Mouse (Mus musculus): ENCODE measurements around the gene Tor2a. TPM values are rescaled to one million over a fixed set of nuclear protein-coding genes. Genes with fewer than 3 reads are reported as not detected.

Gene Tor2a
- polyA plus RNA-seq (2015; fragmentation: Nextera tagmentation; extraction: Ambion mirVana) = 38.1 and 39.5 TPM in 2 replicates

GRCm38 (mm10) chr2:32757056-32757845 is at the start of gene Tor2a:
Tor2a (plus strand) TSS chr2:32757234.

GRCm38 (mm10) chr2:32712934-32713817 is 43.9 kb upstream of the Tor2a start, which contains the start of gene Cdk9:
Cdk9 (minus strand) TSS chr2:32713076.

GRCm38 (mm10) chr2:32720681-32721229 is 36.3 kb upstream of the Tor2a start, which contains the start of gene Sh2d3c:
Sh2d3c (plus strand) TSS chr2:32721055.

GRCm38 (mm10) chr2:32740916-32741272 is 16.1 kb upstream of the Tor2a start, which contains the start of gene 6330409D20Rik:
6330409D20Rik (minus strand) TSS chr2:32741016.

GRCm38 (mm10) chr2:32775359-32776074 is 18.5 kb downstream of the Tor2a start, which contains the start of the genes Ttc16 and Ptrh1:
Ttc16 (minus strand) TSS chr2:32775633.
Ptrh1 (plus strand) TSS chr2:32775786.

GRCm38 (mm10) chr2:32784048-32784681 is 27.1 kb downstream of the Tor2a start, which contains the start of gene Cfap157:
Cfap157 (minus strand) TSS chr2:32784428.

MicroRNAs within 50 kb of the gene (microRNA counts, 519-probe panel; counts per million panel counts)
- microRNA mmu-miR-2861 = not detected

Small RNA genes within 50 kb of the gene (microRNA-seq; reads per million reads assigned to microRNA genes)
- gene Mir2861 (not detected), gene Mir3960 (not detected)

Other genes with a start within 250 kb of the Tor2a start
- gene Fam102a, start 221.9 kb upstream of the Tor2a start, polyA plus RNA-seq (2015; fragmentation: Nextera tagmentation; extraction: Ambion mirVana) = 5.9 and 7.0 TPM in 2 replicates
- 78.8 and 88.0 TPM in 2 replicates for gene Dpm2, start 186.4 kb upstream of the Tor2a start, polyA plus RNA-seq (2015; fragmentation: Nextera tagmentation; extraction: Ambion mirVana)
- not detected in 2 replicates for gene Pip5kl1, start 182.4 kb upstream of the Tor2a start, polyA plus RNA-seq (2015; fragmentation: Nextera tagmentation; extraction: Ambion mirVana)
- not detected in 2 replicates for gene 9430097D07Rik, start 181.6 kb upstream of the Tor2a start, polyA plus RNA-seq (2015; fragmentation: Nextera tagmentation; extraction: Ambion mirVana)
- gene St6galnac4, start 170.1 kb upstream of the Tor2a start, polyA plus RNA-seq (2015; fragmentation: Nextera tagmentation; extraction: Ambion mirVana) = 8.2 and 10.1 TPM in 2 replicates
- 19.0 and 19.1 TPM in 2 replicates for gene St6galnac6, start 157.5 kb upstream of the Tor2a start, polyA plus RNA-seq (2015; fragmentation: Nextera tagmentation; extraction: Ambion mirVana)
- 50.9 and 51.6 TPM in 2 replicates for gene Ak1, start 135.5 kb upstream of the Tor2a start, polyA plus RNA-seq (2015; fragmentation: Nextera tagmentation; extraction: Ambion mirVana)
- 37.8 and 40.2 TPM in 2 replicates for gene Eng, start 110.6 kb upstream of the Tor2a start, polyA plus RNA-seq (2015; fragmentation: Nextera tagmentation; extraction: Ambion mirVana)
- gene Fpgs, start 53.1 kb upstream of the Tor2a start, polyA plus RNA-seq (2015; fragmentation: Nextera tagmentation; extraction: Ambion mirVana) = 20.7 and 22.6 TPM in 2 replicates
- gene Cdk9, start 44.2 kb upstream of the Tor2a start, polyA plus RNA-seq (2015; fragmentation: Nextera tagmentation; extraction: Ambion mirVana) = 52.3 and 52.9 TPM in 2 replicates
- 6.2 and 6.9 TPM in 2 replicates for gene Sh2d3c, start 36.2 kb upstream of the Tor2a start, polyA plus RNA-seq (2015; fragmentation: Nextera tagmentation; extraction: Ambion mirVana)
- not detected in 2 replicates for gene 6330409D20Rik, start 16.2 kb upstream of the Tor2a start, polyA plus RNA-seq (2015; fragmentation: Nextera tagmentation; extraction: Ambion mirVana)
- gene Ttc16, start 18.4 kb downstream of the Tor2a start, polyA plus RNA-seq (2015; fragmentation: Nextera tagmentation; extraction: Ambion mirVana) = 0.06 TPM in 1 of 2 replicates, not detected in the other
- gene Ptrh1, start 18.6 kb downstream of the Tor2a start, polyA plus RNA-seq (2015; fragmentation: Nextera tagmentation; extraction: Ambion mirVana) = 6.1 and 7.4 TPM in 2 replicates
- 1.4 and 2.1 TPM in 2 replicates for gene Cfap157, start 27.2 kb downstream of the Tor2a start, polyA plus RNA-seq (2015; fragmentation: Nextera tagmentation; extraction: Ambion mirVana)
- 10.5 and 14.1 TPM in 2 replicates for gene Stxbp1, start 90.0 kb downstream of the Tor2a start, polyA plus RNA-seq (2015; fragmentation: Nextera tagmentation; extraction: Ambion mirVana)
- 94.2 and 94.5 TPM in 2 replicates for gene Fam129b, start 118.9 kb downstream of the Tor2a start, polyA plus RNA-seq (2015; fragmentation: Nextera tagmentation; extraction: Ambion mirVana)
- gene Rpl12, start 204.3 kb downstream of the Tor2a start, polyA plus RNA-seq (2015; fragmentation: Nextera tagmentation; extraction: Ambion mirVana) = 120 and 126 TPM in 2 replicates
- 5.2 and 6.7 TPM in 2 replicates for gene Lrsam1, start 204.4 kb downstream of the Tor2a start, polyA plus RNA-seq (2015; fragmentation: Nextera tagmentation; extraction: Ambion mirVana)
- 12.2 and 13.6 TPM in 2 replicates for gene Slc2a8, start 224.8 kb downstream of the Tor2a start, polyA plus RNA-seq (2015; fragmentation: Nextera tagmentation; extraction: Ambion mirVana)

All from urinary bladder, postnatal 0 days (tissue).